In genomic region chr10:60455193-60455592, GRCm38 (mm10) we compare ENCODE assay signal across 31 mouse cellular contexts. TPM values are rescaled to one million over a fixed set of nuclear protein-coding genes. Genes with fewer than 3 reads are reported as not detected.
"Had no signal": no experiment of that assay in that cellular context is flagged by ENCODE, and none has a peak within 500 bp of the region (broad histone marks: within the 10 kb centered on the region; RNA-seq: fewer than 3 reads in every experiment).

No protein-coding gene starts in this region.

- H3K36me3 ChIP-seq: heart, embryonic 10.5 days; heart, embryonic 12.5 days; hindbrain, embryonic 10.5 days; hindbrain, embryonic 12.5 days; kidney, embryonic 15.5 days; limb, embryonic 13.5 days; limb, embryonic 15.5 days; liver, embryonic 12.5 days had no signal

- ATAC-seq: hindbrain, embryonic 16.5 days; inflammation-experienced regulatory T-cells, adult 6 months; liver, embryonic 12.5 days had no signal

- H3K9me3 ChIP-seq: hindbrain, embryonic 12.5 days; limb, embryonic 13.5 days; limb, embryonic 15.5 days; liver, embryonic 12.5 days had no signal

- H3K27me3 ChIP-seq: hindbrain, embryonic 12.5 days; kidney, embryonic 15.5 days; limb, embryonic 15.5 days; liver, embryonic 12.5 days had no signal

- H3K4me2 ChIP-seq: heart, embryonic 12.5 days; hindbrain, embryonic 12.5 days; hindbrain, embryonic 14.5 days; kidney, embryonic 15.5 days; limb, embryonic 13.5 days; limb, embryonic 15.5 days; liver, embryonic 12.5 days had no signal

- H3K4me3 ChIP-seq: gastrocnemius, adult 2 months; heart, embryonic 10.5 days; heart, embryonic 12.5 days; hindbrain, embryonic 10.5 days; hindbrain, embryonic 12.5 days; kidney, embryonic 15.5 days; layer of hippocampus, adult 2 months; left cerebral cortex, adult 2 months; limb, embryonic 13.5 days; limb, embryonic 15.5 days; liver, embryonic 12.5 days had no signal

- DNase-seq: gastrocnemius, adult 2 months; gastrocnemius, postnatal 10 days; gastrocnemius, postnatal 25 days; heart, adult 18-20 months; heart, postnatal 10 days; heart, postnatal 4 days; kidney, adult 11 months; kidney, adult 2 months; kidney, adult 9 months; kidney, postnatal 14 days; kidney, postnatal 36 days; left cerebral cortex, postnatal 4 days had no signal

- H3K9ac ChIP-seq: heart, embryonic 12.5 days; hindbrain, embryonic 12.5 days; hindbrain, embryonic 14.5 days; kidney, embryonic 15.5 days; limb, embryonic 13.5 days; limb, embryonic 15.5 days; liver, embryonic 12.5 days; liver, embryonic 14.5 days had no signal

- H3K4me1 ChIP-seq: heart, embryonic 10.5 days; heart, embryonic 12.5 days; limb, embryonic 13.5 days; limb, embryonic 15.5 days; liver, embryonic 12.5 days had no signal

- H3K27ac ChIP-seq: gastrocnemius, adult 2 months; heart, embryonic 10.5 days; hindbrain, embryonic 10.5 days; hindbrain, embryonic 12.5 days; hindbrain, embryonic 14.5 days; kidney, embryonic 15.5 days; kidney, postnatal 0 days; layer of hippocampus, adult 2 months; left cerebral cortex, adult 2 months; limb, embryonic 13.5 days; limb, embryonic 15.5 days; liver, embryonic 12.5 days; liver, embryonic 14.5 days had no signal

RNA-seq across cellular contexts. Expression of gene Gm17455, which starts 55.7 kb away (rescaled TPM):
- total RNA-seq: gastrocnemius, postnatal 10 days; gastrocnemius, postnatal 25 days; heart, adult 18-20 months; heart, adult 8-10 months; heart, postnatal 10 days; heart, postnatal 25 days; heart, postnatal 4 days; layer of hippocampus, adult 2 months; left cerebral cortex, adult 2 months; liver, adult 2 months had no signal
- polyA plus RNA-seq: heart, embryonic 14.5 days; kidney, adult 2 months; liver, adult 2 months; liver, embryonic 12.5 days; liver, embryonic 14.5 days had no signal
